ENCODE assay signal across 8 mouse cellular contexts in genomic region chr9:39603999-39604453, GRCm38 (mm10). TPM values are rescaled to one million over a fixed set of nuclear protein-coding genes. Genes with fewer than 3 reads are reported as not detected.
DNase-seq lines count a peak whose midpoint lies in the region; ATAC-seq and TF ChIP-seq lines count a peak whose summit lies in the region.

TSS of gene AW551984 (minus strand) at chr9:39604403.

- peak within 1 kb of the TSS; percentile 64 for H3K27ac ChIP-seq in forebrain, postnatal 0 days (ENCODE audit: low read depth, low read length)
- peak within 1 kb of the TSS; percentile 71 for H3K27ac ChIP-seq in limb, embryonic 14.5 days (replicated peaks; ENCODE audit: low read depth, low read length)

- H3K9me3 ChIP-seq in forebrain, postnatal 0 days (ENCODE audit: low read length): no peaks in the 10 kb centered on the region
- no peaks in the 10 kb centered on the region for H3K9me3 ChIP-seq in limb, embryonic 14.5 days (ENCODE audit: control insufficient read depth, low read length)

- H3K27me3 ChIP-seq in forebrain, postnatal 0 days (ENCODE audit: insufficient read depth, low read length): no peaks in the 10 kb centered on the region
- H3K27me3 ChIP-seq in limb, embryonic 14.5 days (ENCODE audit: control insufficient read depth, insufficient read depth, low read length): no peaks in the 10 kb centered on the region

- WGBS in forebrain, postnatal 0 days: 3% methylated on average over 8 of the region's 8 CpGs
- WGBS in limb, embryonic 14.5 days: 0% methylated on average over 8 of the region's 8 CpGs

- no peaks in the 10 kb centered on the region for H3K4me1 ChIP-seq in forebrain, postnatal 0 days (ENCODE audit: insufficient read depth)
- H3K4me1 ChIP-seq in limb, embryonic 14.5 days (ENCODE audit: control insufficient read depth, insufficient read depth, low read length): no peaks in the 10 kb centered on the region

- no peak for TF ChIP-seq POLR2A in brain, embryonic 14.5 days (IDR thresholded peaks at IDR 0.05; ENCODE audit: borderline replicate concordance, extremely low read depth, insufficient read depth, insufficient read length, poor library complexity, severe bottlenecking)
- no peak for TF ChIP-seq POLR2A in limb, embryonic 14.5 days (IDR thresholded peaks at IDR 0.05; ENCODE audit: borderline replicate concordance, extremely low read depth, insufficient read depth, insufficient read length)

- H3K4me3 ChIP-seq in forebrain, postnatal 0 days (ENCODE audit: low read depth, low read length): peak within 1 kb of the TSS; percentile 36
- peak within 1 kb of the TSS; percentile 41 for H3K4me3 ChIP-seq in limb, embryonic 14.5 days (replicated peaks; ENCODE audit: low read length)

- peak; percentile 25; the same call in 1 of the 2 replicates for ATAC-seq in forebrain, postnatal 0 days
- peak; percentile 77 for ATAC-seq in limb, embryonic 14.5 days (ENCODE audit: low FRiP score, low read depth)

- TF ChIP-seq CTCF in brain, embryonic 14.5 days (IDR thresholded peaks at IDR 0.05; ENCODE audit: borderline replicate concordance, extremely low read depth, insufficient read depth, insufficient read length): no peak
- no peak for TF ChIP-seq CTCF in forebrain, postnatal 0 days (IDR thresholded peaks at IDR 0.05; ENCODE audit: low read depth)

- DNase-seq in layer of hippocampus, postnatal 10 days (ENCODE audit: low spot score in 2 of 2): peak; percentile 5 to 23
- DNase-seq in layer of hippocampus, adult 9-10 months (ENCODE audit: low spot score): no peak
- DNase-seq in brain, embryonic 14.5 days (ENCODE audit: low read depth): peak; percentile 58
- peak; percentile 49 for DNase-seq in forebrain, postnatal 0 days
- peak; percentile 82 for DNase-seq in limb, embryonic 14.5 days (ENCODE audit: low spot score)
- DNase-seq in retina, embryonic 14.5 days (ENCODE audit: low spot score): peak; percentile 52
- DNase-seq in c-Kit-positive CD71-positive TER-119-positive erythroid progenitor cells, embryonic 14.5 days (ENCODE audit: low spot score): no peak
- DNase-seq in cerebellum, adult 8-10 months: no peak

- H3K4me2 ChIP-seq in forebrain, postnatal 0 days (ENCODE audit: low read depth): peak within 1 kb of the TSS; percentile 68
- peak within 1 kb of the TSS; percentile 63 for H3K4me2 ChIP-seq in limb, embryonic 14.5 days (replicated peaks; ENCODE audit: low read depth, low read length, severe bottlenecking)

- no peaks in the 10 kb centered on the region for H3K36me3 ChIP-seq in forebrain, postnatal 0 days (ENCODE audit: insufficient read depth)
- H3K36me3 ChIP-seq in limb, embryonic 14.5 days (ENCODE audit: control insufficient read depth, insufficient read depth, low read length): 0 out of 2 replicates have a peak, but pooled peaks cover 2% of the 10 kb centered on the region

- H3K9ac ChIP-seq in forebrain, postnatal 0 days: peak within 1 kb of the TSS; percentile 51
- H3K9ac ChIP-seq in limb, embryonic 14.5 days (ENCODE audit: low read depth, low read length, severe bottlenecking): peak within 1 kb of the TSS; percentile 48

RNA-seq across cellular contexts. Expression of gene AW551984, which starts in this region (rescaled TPM):
- 10 to 100 TPM; 28.2 to 34.9 TPM for total RNA-seq in layer of hippocampus, postnatal 10 days (2021)
- polyA plus RNA-seq in brain, embryonic 14.5 days (2012; rRNA removed): 61.0 and 87.9 TPM in 2 replicates
- total RNA-seq in forebrain, postnatal 0 days (2014; rRNA removed): 103 and 219 TPM in 2 replicates
- polyA plus RNA-seq in forebrain, postnatal 0 days (2015; fragmentation: Nextera tagmentation; extraction: Ambion mirVana): 46.3 and 98.8 TPM in 2 replicates
- 66.5 and 75.3 TPM in 2 replicates for polyA plus RNA-seq in limb, embryonic 14.5 days (2012; rRNA removed)
- 91.0 and 103 TPM in 2 replicates for polyA plus RNA-seq in limb, embryonic 14.5 days (2014; fragmentation: Nextera tagmentation; extraction: Ambion mirVana)

Comparison
In these comparisons a context has a peak if more than half of its experiments do, and no peak if none do; other contexts are left out.
1. DNase-seq: peak in layer of hippocampus, postnatal 10 days (2 of 2), brain, embryonic 14.5 days (single experiment), forebrain, postnatal 0 days (single experiment), limb, embryonic 14.5 days (single experiment) and retina, embryonic 14.5 days (single experiment); none in layer of hippocampus, adult 9-10 months (single experiment), c-Kit-positive CD71-positive TER-119-positive erythroid progenitor cells, embryonic 14.5 days (single experiment) and cerebellum, adult 8-10 months (single experiment).